19 mouse cellular contexts compared by ENCODE assay signal in the genomic region with DNA sequence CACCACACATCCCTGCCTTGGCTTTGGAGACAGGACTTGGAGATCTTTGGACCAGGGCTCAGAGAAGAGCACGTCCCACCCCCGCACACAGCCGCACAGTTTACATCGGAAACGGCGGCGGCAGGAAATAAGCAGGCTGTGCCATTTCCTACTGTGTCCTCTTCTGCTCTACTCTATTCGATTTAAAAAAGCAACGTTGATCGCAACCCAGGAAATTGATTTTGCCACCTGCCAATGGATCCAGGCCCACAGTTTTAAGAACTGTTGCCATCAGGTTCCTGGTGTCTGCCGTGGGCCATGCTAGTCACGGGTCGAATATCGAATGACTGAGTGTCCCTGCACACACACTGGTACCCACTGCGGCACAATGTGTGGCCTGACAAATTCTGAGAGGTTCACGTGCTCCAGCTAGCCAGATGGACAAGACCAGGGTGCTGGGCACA. TPM values are rescaled to one million over a fixed set of nuclear protein-coding genes. Genes with fewer than 3 reads are reported as not detected.
DNase-seq lines count a peak whose midpoint lies in the region; ATAC-seq lines count a peak whose summit lies in the region.
"Had no signal": no experiment of that assay in that cellular context is flagged by ENCODE, and none has a peak within 500 bp of the region (broad histone marks: within the 10 kb centered on the region; RNA-seq: fewer than 3 reads in every experiment).

No protein-coding gene starts in this region.

- peak; percentile 64 for DNase-seq in cerebellum, adult 11-12 months
- DNase-seq in lung, postnatal 25 days (ENCODE audit: low spot score), result peak; percentile 12
- DNase-seq in lung, adult 18-20 months, result no peak
- peak; percentile 59 for DNase-seq in cerebellum, adult 9-10 months
- DNase-seq in thymus, postnatal 36 days, result peak; percentile 41 to 59
- DNase-seq in left cerebral cortex, adult 9 months (ENCODE audit: low spot score in 2 of 2), result no peak
- DNase-seq in gastrocnemius, adult 8-10 months (ENCODE audit: low spot score in 2 of 2), result no peak
- DNase-seq: adrenal gland, postnatal 14 days; liver, embryonic 13.5 days; retina, postnatal 1 day; spleen, adult 18-20 months had no signal

- ATAC-seq in cerebellum, adult (ENCODE audit: insufficient number of reproducible peaks, low FRiP score, low TSS enrichment), result no peak
- ATAC-seq: hindbrain, postnatal 0 days had no signal

RNA-seq across cellular contexts. Expression of gene Qrfp, which starts 15.1 kb away (rescaled TPM):
- total RNA-seq in gastrocnemius, adult 8-10 months (2022), result not detected
- total RNA-seq: adrenal gland, postnatal 14 days; gastrocnemius, adult 2 months; heart, postnatal 25 days; hindbrain, postnatal 0 days; layer of hippocampus, adult 8-10 months; left cerebral cortex, postnatal 25 days; megakaryocyte progenitor cell, adult 5-6 weeks; midbrain, postnatal 0 days had no signal

RNA-seq across cellular contexts. Expression of gene Fibcd1, which starts 20.3 kb away (rescaled TPM):
- total RNA-seq in gastrocnemius, adult 8-10 months (2022), result not detected
- total RNA-seq: gastrocnemius, adult 2 months; heart, postnatal 25 days; megakaryocyte progenitor cell, adult 5-6 weeks had no signal

Comparison
In these comparisons a context has a peak if more than half of its experiments do, and no peak if none do; other contexts are left out.
1. DNase-seq: peak in cerebellum, adult 11-12 months (single experiment), lung, postnatal 25 days (single experiment), cerebellum, adult 9-10 months (single experiment) and thymus, postnatal 36 days (2 of 2); none in lung, adult 18-20 months (0 of 2), left cerebral cortex, adult 9 months (0 of 2) and gastrocnemius, adult 8-10 months (0 of 2).